Mouse (Mus musculus) ES-E14 (cell line): Measurements from ENCODE around the gene Reck. TPM values are rescaled to one million over a fixed set of nuclear protein-coding genes. Genes with fewer than 3 reads are reported as not detected.

Experiments used
- DNase-seq: peaks from one replicate; pipeline ENCODE4 v3.0.0-alpha.2; 2013; ENCODE audit warnings: low read depth, low spot score
- H3K27ac ChIP-seq: 2 replicates; pipeline ENCODE4 v1.5.1; 2012; ENCODE audit warnings: low read depth, mild to moderate bottlenecking, low read length, moderate library complexity, mixed read lengths; ENCODE audit not compliant: poor library complexity, insufficient read depth, severe bottlenecking
- H3K36me3 ChIP-seq: 2 replicates; pipeline ENCODE4 v1.6.1; 2012; ENCODE audit warnings: mild to moderate bottlenecking, low read length, moderate library complexity, mixed read lengths; ENCODE audit not compliant: control insufficient read depth, poor library complexity, insufficient read depth, severe bottlenecking
- H3K4me1 ChIP-seq, 2 experiments: fragments of 150-350 bp in 1 of 2; sonication (generic) in 1 of 2; 2 replicates each; pipeline ENCODE4 v1.6.1; 2012; ENCODE audit warnings: low read length in 2 of 2, mild to moderate bottlenecking in 1 of 2, mixed read lengths in 1 of 2; ENCODE audit not compliant: control insufficient read depth in 2 of 2, insufficient read depth in 2 of 2, poor library complexity in 1 of 2
- H3K4me3 ChIP-seq, 2 experiments: fragments of 150-350 bp in 1 of 2; sonication (generic) in 1 of 2; 2 replicates each; pipeline ENCODE4 v1.5.1; 2012; ENCODE audit warnings: low read length in 2 of 2, low read depth in 1 of 2, mild to moderate bottlenecking in 1 of 2, mixed read lengths in 1 of 2; ENCODE audit not compliant: insufficient read depth in 1 of 2, poor library complexity in 1 of 2, severe bottlenecking in 1 of 2
- H3K9ac ChIP-seq: 2 replicates; pipeline ENCODE4 v1.6.1; 2012; ENCODE audit warnings: low read depth, mild to moderate bottlenecking, low read length, mixed read lengths; ENCODE audit not compliant: poor library complexity, insufficient read depth, severe bottlenecking
- H3K9me3 ChIP-seq: fragments of 150-350 bp; sonication (generic); 2 replicates; pipeline ENCODE4 v1.6.1; 2012; ENCODE audit warnings: low read depth, mild to moderate bottlenecking, low read length; ENCODE audit not compliant: control insufficient read depth, insufficient read depth
- CHD2 ChIP-seq: IDR thresholded peaks from 2 replicates; pipeline ENCODE4 v1.6.1; 2014; ENCODE audit warnings: mild to moderate bottlenecking, low read depth, low read length, inconsistent platforms
- HCFC1 ChIP-seq: IDR thresholded peaks from 2 replicates; pipeline ENCODE4 v1.6.1; 2012; ENCODE audit warnings: low read length, inconsistent platforms, borderline replicate concordance; ENCODE audit not compliant: insufficient read depth
- MAFK ChIP-seq: IDR thresholded peaks from 2 replicates; pipeline ENCODE4 v1.6.1; 2014; ENCODE audit warnings: mild to moderate bottlenecking, low read depth, low read length, inconsistent platforms; ENCODE audit not compliant: insufficient read depth
- ZC3H11A ChIP-seq: IDR thresholded peaks from 2 replicates; pipeline ENCODE4 v1.6.1; 2012; ENCODE audit warnings: low read depth, mild to moderate bottlenecking, inconsistent platforms, low read length, borderline replicate concordance
- ZNF384 ChIP-seq: IDR thresholded peaks from 2 replicates; pipeline ENCODE4 v1.6.1; 2012; ENCODE audit warnings: low read depth, low read length, inconsistent platforms
- in situ Hi-C, 2 experiments: fragments of 600-800 bp; cut with MboI; formaldehyde crosslinking; loops; one replicate each; pipeline ENCODE4 v1.15.1; 2025; ENCODE audit warnings: low sequenced_read_pairs in 2 of 2, inconsistent platforms in 1 of 2; ENCODE audit not compliant: unreplicated experiment in 2 of 2
- total RNA-seq: library from RNA; depleted of rRNA; stranded (reverse); fragments of 300-350 nt; gene quantifications from 2 replicates; pipeline ENCODE4 v1.2.3, GENCODE M21; 2012

The Reck gene
- total RNA-seq, 1 experiment, result 4.0 TPM

- no peak for DNase-seq
- Histone ChIP-seq H3K36me3 (peaks cover 3% of the 10 kb centered on the region; the same call in 1 of the 2 replicates), H3K4me1 (peaks cover 7 to 57% of the 10 kb centered on the region in 2 experiments; a peak in 3 of 4 replicates), H3K9me3 (no peaks in the 10 kb centered on the region), H3K9ac (no peak overlapping the region), H3K27ac (peak overlapping the region; percentile 76), H3K4me3 (no peak overlapping the region)
- TF ChIP-seq MAFK, result no peak
- in situ Hi-C loops, result no loop called here
These were observed 90.7 kb downstream of the Reck start for GRCm38 (mm10) chr4:43965856-43966535.

GRCm38 (mm10) chr4:43968650-43969049 is 93.3 kb downstream of the Reck start:
- in situ Hi-C loops, result no loop called here
- H3K36me3 ChIP-seq, result peaks cover 3% of the 10 kb centered on the region; the same call in 1 of the 2 replicates
- no peak overlapping the region for H3K4me3 ChIP-seq
- no peak for DNase-seq
- peaks cover 12 to 66% of the 10 kb centered on the region in 2 experiments for H3K4me1 ChIP-seq
- TF ChIP-seq ZNF384 (no peak), ZC3H11A (no peak), MAFK (no peak), CHD2 (no peak), HCFC1 (no peak)
- no peak overlapping the region for H3K27ac ChIP-seq
- no peaks in the 10 kb centered on the region for H3K9me3 ChIP-seq
- H3K9ac ChIP-seq, result no peak overlapping the region

- Histone ChIP-seq H3K9me3 (no peaks in the 10 kb centered on the region), H3K36me3 (peaks cover 3% of the 10 kb centered on the region; the same call in 1 of the 2 replicates), H3K27ac (no peak overlapping the region), H3K4me1 (peaks cover 12 to 63% of the 10 kb centered on the region in 2 experiments), H3K4me3 (no peak overlapping the region), H3K9ac (no peak overlapping the region)
- peak; percentile 38; the same call in 1 of the 2 replicates for TF ChIP-seq CHD2
- TF ChIP-seq ZNF384, result no peak
- in situ Hi-C loops, result no loop called here
- DNase-seq, result no peak
These were observed 94.0 kb downstream of the Reck start for GRCm38 (mm10) chr4:43969373-43969772.

GRCm38 (mm10) chr4:43970393-43971330 is 95.3 kb downstream of the Reck start:
- DNase-seq, result no peak
- no peak overlapping the region for H3K4me3 ChIP-seq
- H3K36me3 ChIP-seq, result peaks cover 5% of the 10 kb centered on the region; the same call in 1 of the 2 replicates
- no peaks in the 10 kb centered on the region for H3K9me3 ChIP-seq
- no peak overlapping the region for H3K27ac ChIP-seq
- TF ChIP-seq ZNF384 (no peak), CHD2 (no peak), ZC3H11A (no peak)
- in situ Hi-C loops, result no loop called here
- 0 out of 2 replicates have a peak overlapping the region, but pooled peaks have one; percentile 2 for H3K9ac ChIP-seq
- H3K4me1 ChIP-seq, result peaks cover 19 to 53% of the 10 kb centered on the region in 2 experiments
